Mouse (Mus musculus) ES-E14 (cell line): ENCODE data around the gene Prr5l. TPM values are rescaled to one million over a fixed set of nuclear protein-coding genes. Genes with fewer than 3 reads are reported as not detected.

ENCODE experiments used
- DNase-seq: peaks from one replicate; pipeline ENCODE4 v3.0.0-alpha.2; 2013; ENCODE audit warnings: low read depth, low spot score
- H3K27ac ChIP-seq: 2 replicates; pipeline ENCODE4 v1.5.1; 2012; ENCODE audit warnings: low read depth, mild to moderate bottlenecking, low read length, moderate library complexity, mixed read lengths; ENCODE audit not compliant: poor library complexity, insufficient read depth, severe bottlenecking
- H3K36me3 ChIP-seq: 2 replicates; pipeline ENCODE4 v1.6.1; 2012; ENCODE audit warnings: mild to moderate bottlenecking, low read length, moderate library complexity, mixed read lengths; ENCODE audit not compliant: control insufficient read depth, poor library complexity, insufficient read depth, severe bottlenecking
- H3K4me1 ChIP-seq, 2 experiments: fragments of 150-350 bp in 1 of 2; sonication (generic) in 1 of 2; 2 replicates each; pipeline ENCODE4 v1.6.1; 2012; ENCODE audit warnings: low read length in 2 of 2, mild to moderate bottlenecking in 1 of 2, mixed read lengths in 1 of 2; ENCODE audit not compliant: control insufficient read depth in 2 of 2, insufficient read depth in 2 of 2, poor library complexity in 1 of 2
- H3K4me3 ChIP-seq, 2 experiments: fragments of 150-350 bp in 1 of 2; sonication (generic) in 1 of 2; 2 replicates each; pipeline ENCODE4 v1.5.1; 2012; ENCODE audit warnings: low read length in 2 of 2, low read depth in 1 of 2, mild to moderate bottlenecking in 1 of 2, mixed read lengths in 1 of 2; ENCODE audit not compliant: insufficient read depth in 1 of 2, poor library complexity in 1 of 2, severe bottlenecking in 1 of 2
- H3K9ac ChIP-seq: 2 replicates; pipeline ENCODE4 v1.6.1; 2012; ENCODE audit warnings: low read depth, mild to moderate bottlenecking, low read length, mixed read lengths; ENCODE audit not compliant: poor library complexity, insufficient read depth, severe bottlenecking
- H3K9me3 ChIP-seq: fragments of 150-350 bp; sonication (generic); 2 replicates; pipeline ENCODE4 v1.6.1; 2012; ENCODE audit warnings: low read depth, mild to moderate bottlenecking, low read length; ENCODE audit not compliant: control insufficient read depth, insufficient read depth
- CHD2 ChIP-seq: IDR thresholded peaks from 2 replicates; pipeline ENCODE4 v1.6.1; 2014; ENCODE audit warnings: mild to moderate bottlenecking, low read depth, low read length, inconsistent platforms
- HCFC1 ChIP-seq: IDR thresholded peaks from 2 replicates; pipeline ENCODE4 v1.6.1; 2012; ENCODE audit warnings: low read length, inconsistent platforms, borderline replicate concordance; ENCODE audit not compliant: insufficient read depth
- MAFK ChIP-seq: IDR thresholded peaks from 2 replicates; pipeline ENCODE4 v1.6.1; 2014; ENCODE audit warnings: mild to moderate bottlenecking, low read depth, low read length, inconsistent platforms; ENCODE audit not compliant: insufficient read depth
- ZC3H11A ChIP-seq: IDR thresholded peaks from 2 replicates; pipeline ENCODE4 v1.6.1; 2012; ENCODE audit warnings: low read depth, mild to moderate bottlenecking, inconsistent platforms, low read length, borderline replicate concordance
- ZNF384 ChIP-seq: IDR thresholded peaks from 2 replicates; pipeline ENCODE4 v1.6.1; 2012; ENCODE audit warnings: low read depth, low read length, inconsistent platforms
- in situ Hi-C, 2 experiments: fragments of 600-800 bp; cut with MboI; formaldehyde crosslinking; loops; one replicate each; pipeline ENCODE4 v1.15.1; 2025; ENCODE audit warnings: low sequenced_read_pairs in 2 of 2, inconsistent platforms in 1 of 2; ENCODE audit not compliant: unreplicated experiment in 2 of 2
- total RNA-seq: library from RNA; depleted of rRNA; stranded (reverse); fragments of 300-350 nt; gene quantifications from 2 replicates; pipeline ENCODE4 v1.2.3, GENCODE M21; 2012

The Prr5l gene
- total RNA-seq, 1 experiment, result 4.5 TPM

GRCm38 (mm10) chr2:101763503-101763902 lies 119.3 kb downstream of the Prr5l start:
- Histone ChIP-seq H3K9me3 (no peaks in the 10 kb centered on the region), H3K4me1 (no peaks in the 10 kb centered on the region; a peak in 1 of 4 replicates), H3K9ac (no peak overlapping the region), H3K4me3 (no peak overlapping the region), H3K36me3 (no peaks in the 10 kb centered on the region), H3K27ac (no peak overlapping the region)
- in situ Hi-C loops, result no loop called here
- no peak for TF ChIP-seq CHD2
- TF ChIP-seq HCFC1, result no peak
- no peak for TF ChIP-seq ZC3H11A
- TF ChIP-seq MAFK, result no peak
- no peak for TF ChIP-seq ZNF384
- DNase-seq, result no peak

GRCm38 (mm10) chr2:101762955-101763386 lies 119.9 kb downstream of the Prr5l start:
- no peak overlapping the region for H3K9ac ChIP-seq
- H3K4me1 ChIP-seq, result peaks cover 0 to 4% of the 10 kb centered on the region in 2 experiments; a peak in 1 of 4 replicates
- DNase-seq, result no peak
- H3K9me3 ChIP-seq, result no peaks in the 10 kb centered on the region
- no peaks in the 10 kb centered on the region for H3K36me3 ChIP-seq
- no peak overlapping the region for H3K4me3 ChIP-seq
- in situ Hi-C loops, result no loop called here
- TF ChIP-seq CHD2 (no peak), ZNF384 (no peak), ZC3H11A (no peak), HCFC1 (no peak)
- H3K27ac ChIP-seq, result no peak overlapping the region

- Histone ChIP-seq H3K9me3 (no peaks in the 10 kb centered on the region), H3K36me3 (no peaks in the 10 kb centered on the region), H3K9ac (no peak overlapping the region), H3K4me3 (no peak overlapping the region), H3K27ac (no peak overlapping the region), H3K4me1 (peaks cover 0 to 9% of the 10 kb centered on the region in 2 experiments; a peak in 1 of 4 replicates)
- TF ChIP-seq ZC3H11A, result no peak
- TF ChIP-seq CHD2, result no peak
- no peak for TF ChIP-seq MAFK
- no peak for TF ChIP-seq ZNF384
- TF ChIP-seq HCFC1, result no peak
- DNase-seq, result no peak
- in situ Hi-C loops, result no loop called here
Measured at GRCm38 (mm10) chr2:101762405-101762804, 120.4 kb downstream of the Prr5l start.

GRCm38 (mm10) chr2:101761898-101762297 lies 120.9 kb downstream of the Prr5l start:
- Histone ChIP-seq H3K4me3 (no peak overlapping the region), H3K36me3 (no peaks in the 10 kb centered on the region), H3K27ac (no peak overlapping the region), H3K9ac (no peak overlapping the region), H3K4me1 (peaks cover 4 to 11% of the 10 kb centered on the region in 2 experiments; a peak in 2 of 4 replicates), H3K9me3 (no peaks in the 10 kb centered on the region)
- TF ChIP-seq HCFC1 (no peak), ZNF384 (no peak), MAFK (no peak), ZC3H11A (no peak), CHD2 (no peak)
- in situ Hi-C loops, result no loop called here
- DNase-seq, result no peak
